Mouse (Mus musculus) CD4-positive, CD25-positive, alpha-beta regulatory T cell, adult 4 months (primary cell): Measurements from ENCODE around the gene Mecom. TPM values are rescaled to one million over a fixed set of nuclear protein-coding genes. Genes with fewer than 3 reads are reported as not detected.

ENCODE experiments used
- ATAC-seq: one replicate; pipeline ENCODE4 v1.8.0; 2017
- polyA plus RNA-seq, 2 experiments: library from polyadenylated mRNA; unstranded; fragments of 100-300 nt; shearing (Covaris generic); gene quantifications; one replicate each; pipeline ENCODE4 v1.2.1; 2017

Gene Mecom
- polyA plus RNA-seq, 2 experiments from 2014 or later, result 0.39 TPM; not detected in 1

GRCm38 (mm10) chr3:30192294-30193007 is 355.4 kb downstream of the Mecom start:
- no peak for ATAC-seq

GRCm38 (mm10) chr3:30189325-30189724 is 358.5 kb downstream of the Mecom start:
- ATAC-seq, result no peak

GRCm38 (mm10) chr3:30187812-30188469 is 359.9 kb downstream of the Mecom start:
- ATAC-seq, result no peak

- ATAC-seq, result no peak
These were observed 365.9 kb downstream of the Mecom start for GRCm38 (mm10) chr3:30181807-30182481.

GRCm38 (mm10) chr3:30176615-30177014 is 371.2 kb downstream of the Mecom start:
- ATAC-seq, result no peak

GRCm38 (mm10) chr3:30173812-30174211 is 374.0 kb downstream of the Mecom start:
- ATAC-seq, result no peak

- no peak for ATAC-seq
These were observed 379.2 kb downstream of the Mecom start for GRCm38 (mm10) chr3:30168396-30169186.

- ATAC-seq, result no peak
These were observed 380.8 kb downstream of the Mecom start for GRCm38 (mm10) chr3:30167027-30167426.

- ATAC-seq, result no peak
These were observed 383.0 kb downstream of the Mecom start for GRCm38 (mm10) chr3:30164834-30165233.

GRCm38 (mm10) chr3:30163390-30163789 is 384.4 kb downstream of the Mecom start:
- no peak for ATAC-seq

GRCm38 (mm10) chr3:30160961-30161670 is 386.7 kb downstream of the Mecom start:
- ATAC-seq, result no peak

- ATAC-seq, result no peak
These were observed 387.5 kb downstream of the Mecom start for GRCm38 (mm10) chr3:30160346-30160745.

- ATAC-seq, result no peak
These were observed 390.6 kb downstream of the Mecom start for GRCm38 (mm10) chr3:30157128-30157670.

GRCm38 (mm10) chr3:30154390-30154789 is 393.4 kb downstream of the Mecom start:
- no peak for ATAC-seq

GRCm38 (mm10) chr3:30153923-30154331 is 393.9 kb downstream of the Mecom start:
- ATAC-seq, result no peak

- ATAC-seq, result no peak
These were observed 397.7 kb downstream of the Mecom start for GRCm38 (mm10) chr3:30150071-30150470.

GRCm38 (mm10) chr3:30148378-30149079 is 399.3 kb downstream of the Mecom start:
- no peak for ATAC-seq

GRCm38 (mm10) chr3:30145051-30145450 is 402.8 kb downstream of the Mecom start:
- ATAC-seq, result no peak

GRCm38 (mm10) chr3:30143961-30144411 is 403.8 kb downstream of the Mecom start:
- ATAC-seq, result no peak

- no peak for ATAC-seq
These were observed 404.4 kb downstream of the Mecom start for GRCm38 (mm10) chr3:30143440-30143839.

- ATAC-seq, result no peak
These were observed 407.5 kb downstream of the Mecom start for GRCm38 (mm10) chr3:30140349-30140748.
